Mouse (Mus musculus): ENCODE data around the gene Myt1. TPM values are rescaled to one million over a fixed set of nuclear protein-coding genes. Genes with fewer than 3 reads are reported as not detected.
"Not testable (repeated sequence)": the region's sequence is repeated elsewhere in the genome, so short reads cannot be mapped to it uniquely, and the experiment has no call there.

The Myt1 gene
- total RNA-seq, 2 experiments from 2014 or later = not detected

DNA sequence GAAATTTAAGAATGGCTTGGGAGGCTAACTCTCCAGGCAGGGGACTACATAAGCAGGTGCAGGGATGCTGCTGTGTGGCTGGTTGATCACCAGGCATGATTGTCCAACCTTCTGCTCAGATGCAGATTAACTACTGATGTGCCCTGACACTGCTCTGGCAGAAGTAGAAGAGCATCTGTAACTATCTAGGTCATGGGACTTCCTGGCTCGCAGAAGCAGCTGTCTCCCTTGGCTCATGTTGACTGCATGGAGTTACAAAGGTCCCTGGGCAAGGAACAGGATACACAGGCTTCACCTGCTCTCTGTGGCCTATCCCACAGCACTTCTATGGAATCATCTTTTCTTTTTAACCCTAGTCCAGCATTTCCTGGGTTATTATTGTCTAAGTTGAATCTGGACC is 12.7 kb downstream of the Myt1 start:
- ATAC-seq (replicated peaks; ENCODE audit: low FRiP score, poor library complexity, severe bottlenecking) = no peak

DNA sequence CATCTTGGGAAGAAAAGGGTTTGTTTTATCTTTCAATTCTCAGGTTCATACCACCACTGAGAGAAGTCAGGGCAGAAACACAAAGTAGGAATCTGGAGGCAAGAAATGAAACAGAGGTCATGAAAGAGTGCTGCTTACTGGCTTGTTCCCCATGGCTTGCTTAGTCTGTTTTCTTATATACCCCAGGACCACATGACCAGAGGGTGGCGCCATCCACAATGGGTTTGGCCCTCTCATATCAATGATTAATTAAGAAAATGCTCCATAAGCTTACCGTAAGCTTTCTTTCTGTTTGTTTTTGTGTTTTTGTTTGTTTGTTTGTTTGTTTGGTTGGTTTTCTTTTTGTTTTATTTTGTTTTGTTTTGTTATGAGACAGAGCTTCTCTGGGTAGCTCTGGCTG is 14.6 kb downstream of the Myt1 start:
- no peak for ATAC-seq (replicated peaks; ENCODE audit: low FRiP score, poor library complexity, severe bottlenecking)

DNA sequence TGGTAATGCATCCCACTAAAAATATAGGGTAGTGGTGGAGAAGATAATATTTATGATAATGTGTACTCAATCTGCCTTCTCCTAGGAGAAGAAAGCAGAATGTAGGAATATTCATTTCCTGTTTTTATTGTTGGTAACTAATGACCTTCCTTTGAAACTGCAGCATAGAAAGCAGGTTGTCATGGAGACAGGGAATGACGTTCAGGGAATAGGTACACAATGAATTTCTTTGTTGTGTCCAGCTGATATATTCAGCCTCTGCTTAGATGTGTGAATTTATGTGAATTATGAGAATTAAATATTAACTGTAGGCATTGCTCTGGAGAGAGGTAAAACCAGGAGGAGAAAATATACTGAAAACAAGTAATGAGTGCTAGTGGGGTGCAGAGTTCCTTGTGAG is 18.3 kb downstream of the Myt1 start:
- ATAC-seq (replicated peaks; ENCODE audit: low FRiP score, poor library complexity, severe bottlenecking) = no peak

DNA sequence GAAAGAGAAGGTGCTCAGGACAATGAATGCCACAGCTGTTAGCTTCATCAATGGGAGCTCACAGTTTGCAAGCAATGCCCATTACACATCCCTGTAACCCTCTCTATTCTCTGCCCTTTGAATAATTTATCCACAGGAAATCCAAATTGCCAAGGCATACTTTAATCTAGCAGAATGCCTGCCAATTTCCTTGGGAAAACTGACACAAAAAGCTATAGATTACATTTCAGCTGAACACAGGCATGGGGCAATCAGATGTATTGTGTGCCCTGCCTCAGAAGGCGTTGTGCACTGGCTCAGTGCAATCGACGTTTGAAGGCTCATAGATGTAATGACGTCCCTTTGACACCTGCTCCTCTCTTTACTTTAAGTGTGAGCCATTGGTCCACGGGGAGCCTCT is 24.7 kb downstream of the Myt1 start:
- ATAC-seq (replicated peaks; ENCODE audit: low FRiP score, poor library complexity, severe bottlenecking) = no peak

DNA sequence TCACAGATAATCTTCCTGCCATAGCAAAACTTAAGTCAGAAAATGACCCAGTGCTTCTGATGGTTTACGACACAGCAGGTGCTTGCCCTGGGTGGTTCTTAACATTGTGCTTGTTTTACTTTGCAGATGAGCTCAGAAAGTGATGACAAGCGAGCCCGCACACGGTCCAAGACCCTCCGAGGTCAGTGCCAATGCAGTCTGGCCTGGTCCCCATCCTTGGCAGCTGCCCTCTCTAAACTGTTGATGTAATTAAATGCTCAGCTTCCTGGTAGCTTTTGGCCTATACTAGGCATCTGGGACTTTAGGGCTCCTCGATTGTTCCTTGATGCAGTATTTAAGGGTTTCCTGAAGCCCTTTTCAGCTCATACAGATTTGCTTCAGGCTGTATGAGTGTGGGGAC is 26.3 kb downstream of the Myt1 start:
- ATAC-seq (replicated peaks; ENCODE audit: low FRiP score, poor library complexity, severe bottlenecking) = no peak

- ATAC-seq (replicated peaks; ENCODE audit: low FRiP score, poor library complexity, severe bottlenecking) = not testable (repeated sequence)
These were observed 30.1 kb downstream of the Myt1 start for GRCm38 (mm10) chr2:181793186-181793585.

- ATAC-seq (replicated peaks; ENCODE audit: low FRiP score, poor library complexity, severe bottlenecking) = no peak
These were observed 32.6 kb downstream of the Myt1 start for GRCm38 (mm10) chr2:181795641-181796130.

DNA sequence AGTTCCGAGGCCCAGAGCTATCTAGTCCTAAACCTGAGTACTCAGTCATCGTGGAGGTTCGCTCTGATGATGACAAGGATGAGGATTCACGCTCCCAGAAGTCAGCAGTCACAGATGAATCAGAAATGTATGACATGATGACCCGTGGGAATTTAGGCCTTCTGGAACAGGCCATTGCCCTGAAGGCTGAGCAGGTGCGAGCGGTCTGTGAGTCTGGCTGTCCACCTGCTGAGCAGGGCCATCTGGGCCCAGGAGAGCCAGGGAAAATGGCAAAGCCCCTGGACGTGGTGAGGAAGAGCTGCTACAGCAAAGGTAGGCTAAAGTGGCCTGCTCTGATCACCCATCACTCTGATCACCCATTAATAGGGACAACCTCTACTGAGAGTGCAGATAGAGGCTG is 34.5 kb downstream of the Myt1 start:
- ATAC-seq (replicated peaks; ENCODE audit: low FRiP score, poor library complexity, severe bottlenecking) = no peak

DNA sequence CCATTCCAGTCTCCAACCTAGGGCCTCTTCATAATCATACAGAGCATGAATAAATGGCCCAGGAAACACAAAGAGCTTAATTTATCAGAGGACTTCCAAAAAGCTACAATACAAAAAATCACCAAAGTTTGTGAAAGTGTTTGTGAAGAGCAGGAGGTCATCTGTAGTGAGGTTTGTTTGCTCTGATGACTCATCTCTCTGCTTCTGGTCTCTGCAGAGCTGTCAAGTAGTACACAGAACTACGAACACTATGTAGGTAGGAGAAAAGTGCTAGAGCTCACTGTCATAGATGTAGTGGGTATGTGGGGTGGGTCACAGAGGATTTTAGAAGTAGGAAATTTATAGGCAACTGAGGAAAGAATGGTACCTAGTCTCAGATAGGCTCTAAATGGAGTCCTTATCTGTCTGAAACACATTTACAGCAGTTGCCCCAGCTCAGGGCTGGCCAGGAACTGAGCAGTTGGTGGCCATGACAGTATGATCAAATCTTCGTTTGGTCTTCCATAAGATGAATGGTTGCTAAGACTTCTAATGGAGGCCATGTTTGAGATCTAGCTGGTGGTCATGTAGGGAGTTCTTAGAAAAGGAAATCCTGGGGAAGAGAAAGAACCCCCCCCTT is 66.0 kb downstream of the Myt1 start:
- ATAC-seq (replicated peaks; ENCODE audit: low FRiP score, poor library complexity, severe bottlenecking) = peak; percentile 85

DNA sequence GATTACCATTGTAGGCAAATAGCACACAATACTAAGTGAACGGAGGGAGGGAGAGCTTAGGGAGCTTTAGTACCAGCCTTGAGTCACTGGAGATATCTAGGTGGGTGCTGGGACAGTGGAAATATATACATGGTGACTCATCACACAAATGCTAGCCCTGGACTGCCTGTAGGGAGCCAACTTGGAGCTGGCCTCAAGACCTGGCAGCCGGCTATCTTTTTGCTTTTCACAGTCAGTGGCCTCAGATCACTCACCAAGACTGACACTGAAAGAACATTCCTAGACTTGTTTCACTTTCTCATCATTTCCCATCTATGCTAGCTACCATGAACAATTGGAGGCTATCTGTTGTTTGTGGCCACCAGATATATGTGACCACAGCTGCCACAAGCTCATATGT is 69.6 kb downstream of the Myt1 start:
- ATAC-seq (replicated peaks; ENCODE audit: low FRiP score, poor library complexity, severe bottlenecking) = no peak

GRCm38 (mm10) chr2:181837372-181838292 is 74.5 kb downstream of the Myt1 start, which contains the start of gene Pcmtd2:
Gene Pcmtd2, plus strand, starts transcription at chr2:181837854.
- ATAC-seq (replicated peaks; ENCODE audit: low FRiP score, poor library complexity, severe bottlenecking) = peak; percentile 96

GRCm38 (mm10) chr2:181838293-181838680 is 75.2 kb downstream of the Myt1 start:
- ATAC-seq (replicated peaks; ENCODE audit: low FRiP score, poor library complexity, severe bottlenecking) = peak; percentile 54

DNA sequence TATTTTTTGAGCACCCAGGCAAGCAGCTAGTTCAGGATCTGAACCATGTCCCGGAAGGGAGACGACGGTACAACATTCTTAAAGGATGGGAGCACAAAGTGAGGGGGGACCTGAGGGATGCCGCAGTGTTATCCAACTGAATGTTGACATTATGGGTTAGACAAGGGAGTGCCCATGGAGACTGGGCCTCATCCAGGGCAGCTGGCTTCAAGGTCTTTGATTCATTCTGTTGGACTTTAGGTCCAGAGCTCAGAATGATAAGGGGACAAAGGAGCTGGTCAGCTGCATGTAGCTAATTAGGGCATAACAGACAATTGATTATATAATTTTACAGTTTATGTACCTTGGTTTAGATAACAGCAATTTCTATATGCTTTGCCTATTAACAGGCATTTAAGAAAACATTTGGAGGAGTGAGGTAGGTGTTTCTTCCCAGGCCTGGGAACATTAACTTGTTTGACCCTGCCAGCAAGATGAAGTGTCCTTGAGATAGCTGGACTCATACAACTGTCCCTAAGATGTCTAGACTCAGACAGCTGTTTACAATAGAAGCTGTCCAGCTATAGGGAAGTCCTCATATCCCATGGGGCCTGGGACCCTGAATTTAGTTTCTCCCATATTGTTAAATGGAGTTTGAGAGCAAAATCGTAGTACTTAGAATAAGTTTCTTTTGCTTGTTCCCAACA is 82.7 kb downstream of the Myt1 start:
- ATAC-seq (replicated peaks; ENCODE audit: low FRiP score, poor library complexity, severe bottlenecking) = no peak

GRCm38 (mm10) chr2:181863791-181864535 is 100.8 kb downstream of the Myt1 start, which contains the start of gene Polr3k:
Gene Polr3k, plus strand, starts transcription at chr2:181864337.
- ATAC-seq (replicated peaks; ENCODE audit: low FRiP score, poor library complexity, severe bottlenecking) = peak; percentile 98

DNA sequence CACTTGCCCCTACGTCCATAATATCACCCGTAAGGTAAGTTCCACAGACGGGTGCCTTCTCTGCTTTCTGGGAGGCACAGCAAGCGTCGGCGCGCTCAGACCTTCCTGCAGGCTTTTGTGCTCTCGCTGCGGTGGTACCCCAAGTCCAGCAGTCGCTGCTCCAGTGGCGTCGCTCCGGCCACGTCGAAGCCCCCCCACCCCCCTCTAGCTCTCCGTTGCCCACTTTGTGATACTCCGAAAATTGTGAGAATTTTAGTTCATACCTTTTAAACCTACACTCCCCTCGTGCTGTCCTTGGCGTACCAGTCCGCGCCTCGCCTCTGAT is 101.4 kb downstream of the Myt1 start:
- ATAC-seq (replicated peaks; ENCODE audit: low FRiP score, poor library complexity, severe bottlenecking) = peak; percentile 3

- ATAC-seq (replicated peaks; ENCODE audit: low FRiP score, poor library complexity, severe bottlenecking) = peak; percentile 46; the same call in 1 of the 2 replicates
These were observed 103.8 kb downstream of the Myt1 start for GRCm38 (mm10) chr2:181866931-181867330.

GRCm38 (mm10) chr2:181871039-181871438 is 107.9 kb downstream of the Myt1 start:
- no peak for ATAC-seq (replicated peaks; ENCODE audit: low FRiP score, poor library complexity, severe bottlenecking)
